Mouse (Mus musculus) liver, adult 2 months (tissue): ENCODE measurements around the gene Cldn14. TPM values are rescaled to one million over a fixed set of nuclear protein-coding genes. Genes with fewer than 3 reads are reported as not detected.

Source experiments
- DNase-seq: peaks from one replicate; pipeline ENCODE4 v3.0.0-alpha.2; 2011; ENCODE audit warnings: low read depth, low spot score; ENCODE audit errors: extremely low read depth
- H3K27ac ChIP-seq: fragments of 200-500 bp; replicated peaks from 2 replicates; pipeline ENCODE4 v1.5.1; 2012; ENCODE audit warnings: low read depth, mild to moderate bottlenecking, control low read depth, inconsistent platforms, low read length; ENCODE audit not compliant: insufficient read depth
- H3K27me3 ChIP-seq: fragments of 200-500 bp; 2 replicates; pipeline ENCODE4 v1.6.1; 2012; ENCODE audit warnings: mild to moderate bottlenecking, moderate library complexity, low read length, inconsistent platforms; ENCODE audit not compliant: control insufficient read depth, insufficient read depth
- H3K36me3 ChIP-seq: fragments of 200-500 bp; 2 replicates; pipeline ENCODE4 v1.6.1; 2012; ENCODE audit warnings: low read length, inconsistent platforms; ENCODE audit not compliant: control insufficient read depth, insufficient read depth
- H3K4me1 ChIP-seq: fragments of 200-500 bp; 2 replicates; pipeline ENCODE4 v1.6.1; 2011; ENCODE audit warnings: low read length; ENCODE audit not compliant: control insufficient read depth, insufficient read depth
- H3K4me3 ChIP-seq: fragments of 200-500 bp; 2 replicates; pipeline ENCODE4 v1.5.1; 2011; ENCODE audit warnings: low read depth, mild to moderate bottlenecking, control low read depth, low read length, moderate library complexity; ENCODE audit not compliant: insufficient read depth
- H3K79me2 ChIP-seq: fragments of 200-500 bp; 2 replicates; pipeline ENCODE4 v1.6.1; 2012; ENCODE audit warnings: inconsistent platforms, mild to moderate bottlenecking, low read length, moderate library complexity; ENCODE audit not compliant: control insufficient read depth, insufficient read depth
- H3K9ac ChIP-seq: fragments of 200-500 bp; 2 replicates; pipeline ENCODE4 v1.6.1; 2012; ENCODE audit warnings: low read depth, mild to moderate bottlenecking, control low read depth, inconsistent platforms, low read length
- CTCF ChIP-seq: fragments of 200-500 bp; IDR thresholded peaks from 2 replicates; pipeline ENCODE4 v1.5.1; 2011; ENCODE audit warnings: low read depth, low read length, control low read depth
- POLR2A ChIP-seq: fragments of 200-500 bp; IDR thresholded peaks from 2 replicates; pipeline ENCODE4 v1.6.1; 2011; ENCODE audit warnings: low read length, control low read depth; ENCODE audit not compliant: insufficient read depth; ENCODE audit errors: extremely low read depth
- WGBS: fragments of 180-500 bp; shearing (Covaris S2); methylation state at CpG from one replicate; pipeline ENCODE4 v1.1.7; 2018; 5-methylcytosine and 5-hydroxymethylcytosine counted together
- polyA plus RNA-seq: library from polyadenylated mRNA; depleted of rRNA; stranded (reverse); fragments of >200 nt; gene quantifications from 2 replicates; pipeline ENCODE4 v1.2.3, GENCODE M21; 2012
- total RNA-seq: library from RNA; depleted of rRNA; stranded (reverse); fragments of >200 nt; gene quantifications from 2 replicates; pipeline ENCODE4 v1.2.3, GENCODE M21; 2014

The Cldn14 gene
- total and polyA plus RNA-seq, 2 experiments: 8.4 to 37.4 TPM

GRCm38 (mm10) chr16:93919189-93919588, 89.4 kb downstream of the Cldn14 start:
- Histone ChIP-seq H3K27ac (no peak overlapping the region), H3K9ac (no peak overlapping the region), H3K4me1 (peaks cover 5% of the 10 kb centered on the region; the same call in 1 of the 2 replicates), H3K79me2 (peaks cover under 1% of the 10 kb centered on the region; the same call in 1 of the 2 replicates), H3K4me3 (no peak overlapping the region), H3K36me3 (no peaks in the 10 kb centered on the region), H3K27me3 (no peaks in the 10 kb centered on the region)
- 84% methylated on average over 20 of the region's 20 CpGs for WGBS
- no peak for DNase-seq
- TF ChIP-seq POLR2A (no peak), CTCF (no peak)

- Histone ChIP-seq H3K4me1 (peaks cover 7% of the 10 kb centered on the region; the same call in 1 of the 2 replicates), H3K27ac (no peak overlapping the region), H3K4me3 (no peak overlapping the region), H3K79me2 (no peaks in the 10 kb centered on the region; the same call in 1 of the 2 replicates), H3K36me3 (no peaks in the 10 kb centered on the region), H3K27me3 (no peaks in the 10 kb centered on the region), H3K9ac (no peak overlapping the region)
- WGBS: 71% methylated on average over 8 of the region's 8 CpGs
- no peak for TF ChIP-seq POLR2A
- no peak for TF ChIP-seq CTCF
- DNase-seq: no peak
Measured at GRCm38 (mm10) chr16:93918679-93919060, 90.0 kb downstream of the Cldn14 start.

- Histone ChIP-seq H3K27ac (no peak overlapping the region), H3K36me3 (no peaks in the 10 kb centered on the region), H3K27me3 (no peaks in the 10 kb centered on the region), H3K4me1 (peaks cover 7% of the 10 kb centered on the region; the same call in 1 of the 2 replicates), H3K79me2 (no peaks in the 10 kb centered on the region), H3K4me3 (no peak overlapping the region), H3K9ac (no peak overlapping the region)
- TF ChIP-seq CTCF (peak; percentile 75), POLR2A (no peak)
- DNase-seq: peak; percentile 68
- 34% methylated on average over 22 of the region's 22 CpGs for WGBS
Measured at GRCm38 (mm10) chr16:93917712-93918678, 90.6 kb downstream of the Cldn14 start.

GRCm38 (mm10) chr16:93915338-93915849, 93.2 kb downstream of the Cldn14 start:
- no peak for DNase-seq
- H3K36me3 ChIP-seq: no peaks in the 10 kb centered on the region
- H3K4me3 ChIP-seq: no peak overlapping the region
- H3K27me3 ChIP-seq: no peaks in the 10 kb centered on the region
- no peak overlapping the region for H3K27ac ChIP-seq
- 38% methylated on average over 10 of the region's 10 CpGs for WGBS
- H3K79me2 ChIP-seq: no peaks in the 10 kb centered on the region
- TF ChIP-seq CTCF (peak; percentile 58), POLR2A (no peak)
- H3K4me1 ChIP-seq: peaks cover 6% of the 10 kb centered on the region
- no peak overlapping the region for H3K9ac ChIP-seq

- no peak overlapping the region for H3K27ac ChIP-seq
- 53% methylated on average over 10 of the region's 10 CpGs for WGBS
- H3K79me2 ChIP-seq: no peaks in the 10 kb centered on the region
- no peak overlapping the region for H3K9ac ChIP-seq
- H3K36me3 ChIP-seq: no peaks in the 10 kb centered on the region
- peaks cover 6% of the 10 kb centered on the region for H3K4me1 ChIP-seq
- no peak overlapping the region for H3K4me3 ChIP-seq
- TF ChIP-seq CTCF (no peak), POLR2A (no peak)
- H3K27me3 ChIP-seq: no peaks in the 10 kb centered on the region
- peak; percentile 51 for DNase-seq
Measured at GRCm38 (mm10) chr16:93913881-93914576, 94.6 kb downstream of the Cldn14 start.
